Mouse (Mus musculus) kidney, postnatal 10 days (tissue): ENCODE results near the gene Usp20.

Experiments
- DNase-seq: peaks from one replicate; pipeline ENCODE4 v3.0.0; 2021; ENCODE audit warnings: mixed read lengths

Gene Usp20

GRCm38 (mm10) chr2:30990221-30990620 lies 8.1 kb downstream of the Usp20 start:
- DNase-seq: no peak

- no peak for DNase-seq
Measured at GRCm38 (mm10) chr2:30994853-30995252, 12.8 kb downstream of the Usp20 start.

GRCm38 (mm10) chr2:30995432-30995996 lies 13.4 kb downstream of the Usp20 start:
- DNase-seq: peak; percentile 37

- DNase-seq: no peak
Measured at GRCm38 (mm10) chr2:30998443-30999260, 16.6 kb downstream of the Usp20 start.

- no peak for DNase-seq
Measured at GRCm38 (mm10) chr2:31002857-31003256, 20.8 kb downstream of the Usp20 start.

- no peak for DNase-seq
Measured at GRCm38 (mm10) chr2:31005453-31005852, 23.4 kb downstream of the Usp20 start.

- no peak for DNase-seq
Measured at GRCm38 (mm10) chr2:31006434-31006833, 24.4 kb downstream of the Usp20 start.

GRCm38 (mm10) chr2:31007208-31007607 lies 25.1 kb downstream of the Usp20 start:
- DNase-seq: no peak

- DNase-seq: no peak
Measured at GRCm38 (mm10) chr2:31013371-31014120, 31.5 kb downstream of the Usp20 start.

GRCm38 (mm10) chr2:31017625-31018317 lies 35.7 kb downstream of the Usp20 start:
- no peak for DNase-seq

GRCm38 (mm10) chr2:31018519-31018918 lies 36.4 kb downstream of the Usp20 start:
- DNase-seq: no peak

GRCm38 (mm10) chr2:31019011-31019410 lies 36.9 kb downstream of the Usp20 start:
- no peak for DNase-seq

- no peak for DNase-seq
Measured at GRCm38 (mm10) chr2:31020202-31020601, 38.1 kb downstream of the Usp20 start.

GRCm38 (mm10) chr2:31023940-31024339 lies 41.9 kb downstream of the Usp20 start:
- no peak for DNase-seq

- peak; percentile 76 for DNase-seq
Measured at GRCm38 (mm10) chr2:31024618-31025370, 42.7 kb downstream of the Usp20 start.

GRCm38 (mm10) chr2:31025458-31025857 lies 43.4 kb downstream of the Usp20 start:
- peak; percentile 53 for DNase-seq

- peak; percentile 34 for DNase-seq
Measured at GRCm38 (mm10) chr2:31026642-31027041, 44.6 kb downstream of the Usp20 start.

GRCm38 (mm10) chr2:31031972-31032371 lies 49.9 kb downstream of the Usp20 start:
- peak; percentile 32 for DNase-seq

GRCm38 (mm10) chr2:31036811-31037210 lies 54.7 kb downstream of the Usp20 start:
- DNase-seq: no peak

GRCm38 (mm10) chr2:31040043-31040442 lies 58.0 kb downstream of the Usp20 start:
- no peak for DNase-seq

- DNase-seq: no peak
Measured at GRCm38 (mm10) chr2:31040487-31040886, 58.4 kb downstream of the Usp20 start.

- no peak for DNase-seq
Measured at GRCm38 (mm10) chr2:31041386-31041785, 59.3 kb downstream of the Usp20 start.
